Mouse (Mus musculus) bone marrow macrophage, adult 2 months (primary cell): ENCODE results near the gene E430018J23Rik.

Source experiments
- CTCF ChIP-seq: IDR thresholded peaks from 2 replicates; pipeline ENCODE4 v1.5.1; 2012; ENCODE audit warnings: low read depth, mild to moderate bottlenecking, low read length, moderate library complexity
- POLR2A ChIP-seq: IDR thresholded peaks from 2 replicates; pipeline ENCODE4 v1.6.1; 2012; ENCODE audit warnings: mild to moderate bottlenecking, low read depth, low read length, borderline replicate concordance

DNA sequence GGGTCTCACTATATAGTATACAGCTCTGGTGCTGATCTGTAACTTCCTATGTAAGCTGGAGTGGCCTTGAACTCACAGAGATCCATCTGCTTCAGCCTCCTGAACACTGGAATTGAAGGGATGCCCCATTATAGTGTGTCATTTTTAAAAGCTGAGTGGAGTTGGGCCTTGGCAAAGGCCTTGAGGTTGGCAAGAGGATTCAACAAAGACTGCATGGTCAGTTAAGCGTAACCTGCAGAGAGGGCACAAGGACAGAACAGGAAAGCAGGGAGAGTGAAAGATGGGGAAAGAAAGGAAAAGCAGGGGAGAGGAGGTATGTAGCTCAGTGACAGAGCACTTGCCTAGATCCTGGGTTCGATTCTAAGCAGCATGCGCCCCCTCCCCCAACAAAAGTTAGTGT is 31.9 kb upstream of the E430018J23Rik start:
- TF ChIP-seq POLR2A = no peak
- TF ChIP-seq CTCF = no peak
